Mouse (Mus musculus) erythroblast, embryonic 14.5 days (primary cell): ENCODE measurements around the gene Atf7. TPM values are rescaled to one million over a fixed set of nuclear protein-coding genes. Genes with fewer than 3 reads are reported as not detected.

Source experiments
- H3K27me3 ChIP-seq: 2 replicates; pipeline ENCODE4 v1.6.1; 2012; ENCODE audit warnings: inconsistent platforms; ENCODE audit not compliant: control insufficient read depth
- H3K36me3 ChIP-seq: 2 replicates; pipeline ENCODE4 v1.6.1; 2012; ENCODE audit warnings: mild to moderate bottlenecking, inconsistent platforms; ENCODE audit not compliant: control insufficient read depth
- H3K4me1 ChIP-seq: 2 replicates; pipeline ENCODE4 v1.6.1; 2012; ENCODE audit warnings: inconsistent platforms; ENCODE audit not compliant: control insufficient read depth
- H3K4me3 ChIP-seq: replicated peaks from 2 replicates; pipeline ENCODE3; 2012; ENCODE audit warnings: moderate library complexity, mild to moderate bottlenecking, inconsistent platforms
- H3K9me3 ChIP-seq: 2 replicates; pipeline ENCODE4 v1.6.1; 2012; ENCODE audit warnings: low read length, inconsistent platforms, mixed read lengths; ENCODE audit not compliant: control insufficient read depth
- GATA1 ChIP-seq: IDR thresholded peaks from 2 replicates; pipeline ENCODE4 v1.6.1; 2012; ENCODE audit warnings: low read length, inconsistent platforms, mixed read lengths
- TAL1 ChIP-seq: IDR thresholded peaks from 3 replicates; pipeline ENCODE4 v1.6.1; 2012; ENCODE audit warnings: low read length, inconsistent platforms, mixed read lengths
- polyA plus RNA-seq: library from polyadenylated mRNA; stranded (reverse); fragments of >175 nt; gene quantifications from 2 replicates; pipeline ENCODE4 v1.2.3, GENCODE M21; 2012

Gene Atf7
- polyA plus RNA-seq, 1 experiment, result 0.72 TPM

- TF ChIP-seq GATA1, result no peak
- TF ChIP-seq TAL1, result no peak
- H3K9me3 ChIP-seq, result no peaks in the 10 kb centered on the region
- H3K4me3 ChIP-seq, result no peak overlapping the region
- no peaks in the 10 kb centered on the region for H3K27me3 ChIP-seq
- H3K36me3 ChIP-seq, result peaks cover 88% of the 10 kb centered on the region
- peaks cover 5% of the 10 kb centered on the region for H3K4me1 ChIP-seq
Observed at GRCm38 (mm10) chr15:102501084-102501814, 124.0 kb downstream of the Atf7 start.

GRCm38 (mm10) chr15:102500479-102500878 is 124.8 kb downstream of the Atf7 start:
- H3K9me3 ChIP-seq, result no peaks in the 10 kb centered on the region
- H3K4me3 ChIP-seq, result no peak overlapping the region
- peaks cover 95% of the 10 kb centered on the region for H3K36me3 ChIP-seq
- no peaks in the 10 kb centered on the region for H3K27me3 ChIP-seq
- TF ChIP-seq TAL1, result no peak
- no peak for TF ChIP-seq GATA1
- peaks cover 5% of the 10 kb centered on the region for H3K4me1 ChIP-seq

- Histone ChIP-seq H3K27me3 (no peaks in the 10 kb centered on the region), H3K4me1 (peaks cover 5% of the 10 kb centered on the region)
- TF ChIP-seq TAL1, result no peak
- no peak for TF ChIP-seq GATA1
Observed at GRCm38 (mm10) chr15:102499851-102500250, 125.4 kb downstream of the Atf7 start.

DNA sequence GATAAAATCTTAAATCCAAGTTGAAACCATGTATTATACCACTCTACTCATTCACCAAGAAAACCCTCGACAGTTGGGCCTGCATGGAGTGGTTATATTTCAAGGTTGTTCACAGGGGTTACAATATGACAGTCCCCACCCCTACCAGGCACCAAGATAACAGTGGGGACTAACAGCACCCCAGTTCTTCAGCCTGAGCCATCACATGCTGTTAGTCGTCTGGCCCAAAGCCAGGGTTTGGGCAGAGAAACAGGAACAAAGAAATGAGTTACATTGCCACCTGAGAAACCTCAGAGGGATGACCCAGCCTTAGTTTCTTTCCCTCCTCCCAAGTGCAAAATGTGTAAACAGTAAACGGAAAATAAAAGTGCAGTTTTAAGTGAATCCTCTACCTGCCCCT is 125.9 kb downstream of the Atf7 start:
- Histone ChIP-seq H3K27me3 (no peaks in the 10 kb centered on the region), H3K4me3 (no peak overlapping the region)
- TF ChIP-seq GATA1 (no peak), TAL1 (no peak)

More at GRCm38 (mm10) chr15:102499851-102500250, 125.4 kb downstream of the Atf7 start:
- H3K4me3 ChIP-seq, result no peak overlapping the region
- no peaks in the 10 kb centered on the region for H3K9me3 ChIP-seq
- peaks cover 97% of the 10 kb centered on the region for H3K36me3 ChIP-seq

DNA sequence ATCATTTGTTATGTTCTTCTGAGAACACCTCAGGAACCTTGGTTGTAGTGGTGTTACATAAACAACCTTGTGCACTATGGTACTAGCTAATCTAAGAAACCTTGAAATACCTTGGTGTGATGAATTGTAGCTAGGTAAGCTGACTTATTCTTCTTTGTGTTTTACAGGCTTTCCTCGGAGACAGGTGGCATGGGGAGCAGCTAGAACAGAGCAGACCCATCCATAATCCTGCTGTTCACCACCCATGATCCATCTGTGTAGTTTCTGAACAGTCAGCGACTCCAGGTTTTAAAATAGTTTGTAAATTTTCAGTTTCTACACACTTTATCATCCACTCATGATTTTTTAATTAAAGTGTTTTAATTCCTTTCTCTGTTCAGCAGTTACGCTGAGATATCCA is 126.9 kb downstream of the Atf7 start:
- Histone ChIP-seq H3K36me3 (peaks cover 98% of the 10 kb centered on the region), H3K4me1 (peaks cover 6% of the 10 kb centered on the region), H3K27me3 (no peaks in the 10 kb centered on the region), H3K9me3 (no peaks in the 10 kb centered on the region), H3K4me3 (no peak overlapping the region)
- TF ChIP-seq GATA1, result no peak
- no peak for TF ChIP-seq TAL1

More for the DNA sequence above, 125.9 kb downstream of the Atf7 start:
- no peaks in the 10 kb centered on the region for H3K9me3 ChIP-seq
- H3K4me1 ChIP-seq, result peaks cover 5% of the 10 kb centered on the region
- H3K36me3 ChIP-seq, result peaks cover 98% of the 10 kb centered on the region

DNA sequence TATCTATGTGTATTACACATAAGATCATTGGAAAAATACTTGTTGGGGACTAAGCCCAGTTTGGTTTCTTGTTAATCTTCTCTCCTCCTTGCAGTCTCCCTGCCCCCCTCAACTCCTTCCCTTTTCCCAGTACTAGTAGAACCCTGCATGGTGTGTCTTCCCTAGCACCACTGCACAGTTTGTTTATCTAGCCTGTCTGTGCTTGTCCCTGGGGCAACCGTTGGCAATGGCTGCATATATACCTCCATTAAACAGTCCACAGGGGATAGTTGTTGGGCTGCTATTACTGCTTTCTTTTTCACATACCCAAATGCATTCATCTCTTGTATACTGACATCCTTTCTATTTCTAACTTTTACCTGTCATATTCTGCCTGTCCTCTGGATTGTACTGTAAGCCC is 137.6 kb downstream of the Atf7 start:
- TF ChIP-seq GATA1 (no peak), TAL1 (no peak)
- H3K36me3 ChIP-seq, result peaks cover 100% of the 10 kb centered on the region
- H3K9me3 ChIP-seq, result no peaks in the 10 kb centered on the region
- no peaks in the 10 kb centered on the region; the same call in 1 of the 2 replicates for H3K4me1 ChIP-seq
- H3K27me3 ChIP-seq, result no peaks in the 10 kb centered on the region
- H3K4me3 ChIP-seq, result no peak overlapping the region

- peaks cover 98% of the 10 kb centered on the region for H3K36me3 ChIP-seq
- H3K27me3 ChIP-seq, result no peaks in the 10 kb centered on the region
- no peak overlapping the region for H3K4me3 ChIP-seq
- H3K9me3 ChIP-seq, result no peaks in the 10 kb centered on the region
- no peaks in the 10 kb centered on the region; the same call in 1 of the 2 replicates for H3K4me1 ChIP-seq
- TF ChIP-seq TAL1, result no peak
Observed at GRCm38 (mm10) chr15:102485853-102486252, 139.4 kb downstream of the Atf7 start.

DNA sequence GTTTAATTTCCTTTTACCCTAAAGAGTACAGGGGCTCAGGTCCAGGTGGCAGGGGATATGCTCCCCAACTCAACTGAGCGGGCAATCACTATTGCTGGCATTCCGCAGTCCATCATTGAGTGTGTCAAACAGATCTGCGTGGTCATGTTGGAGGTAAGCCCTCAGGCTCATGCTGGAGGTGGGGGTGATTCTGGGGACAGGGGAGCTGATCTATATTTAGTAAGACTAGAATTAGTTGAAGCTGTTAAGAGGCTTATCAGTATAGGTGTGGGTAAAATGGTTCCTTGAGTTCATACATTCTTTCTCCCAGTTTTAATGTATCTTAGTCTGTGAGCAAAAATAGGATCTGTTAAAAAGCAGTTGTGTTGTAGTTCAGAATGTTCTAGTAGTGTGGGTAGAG is 142.1 kb downstream of the Atf7 start:
- TF ChIP-seq GATA1, result no peak
- no peak for TF ChIP-seq TAL1
- Histone ChIP-seq H3K4me3 (no peak overlapping the region), H3K4me1 (no peaks in the 10 kb centered on the region; the same call in 1 of the 2 replicates), H3K36me3 (peaks cover 97% of the 10 kb centered on the region), H3K9me3 (no peaks in the 10 kb centered on the region), H3K27me3 (no peaks in the 10 kb centered on the region)

Other genes starting within 250 kb of the Atf7 start
- 0.32 and 0.93 TPM in 2 replicates for gene Sp1, start 219.3 kb downstream of the Atf7 start, polyA plus RNA-seq
- 0.03 and 0.08 TPM in 2 replicates for gene Amhr2, start 180.1 kb downstream of the Atf7 start, polyA plus RNA-seq
- gene Prr13, start 166.4 kb downstream of the Atf7 start, polyA plus RNA-seq, result 28.4 and 73.8 TPM in 2 replicates
- gene Pcbp2, start 154.9 kb downstream of the Atf7 start, polyA plus RNA-seq, result 31.3 and 62.4 TPM in 2 replicates
- gene Gm10337, start 121.7 kb downstream of the Atf7 start, polyA plus RNA-seq, result not detected in 2 replicates
- gene Map3k12, start 108.4 kb downstream of the Atf7 start, polyA plus RNA-seq, result 0.01 TPM in 2 replicates
- gene Tarbp2, start 107.3 kb downstream of the Atf7 start, polyA plus RNA-seq, result 11.9 and 12.1 TPM in 2 replicates
- 0.16 and 0.17 TPM in 2 replicates for gene Npff, start 100.5 kb downstream of the Atf7 start, polyA plus RNA-seq
- gene Gm28047, start 397 bp downstream of the Atf7 start, polyA plus RNA-seq, result 0.09 TPM in 1 of 2 replicates, not detected in the other
- gene Atp5g2, start 46.9 kb upstream of the Atf7 start, polyA plus RNA-seq, result 1.2 and 2.9 TPM in 2 replicates
- 9.1 and 9.5 TPM in 2 replicates for gene Calcoco1, start 96.7 kb upstream of the Atf7 start, polyA plus RNA-seq